Mouse (Mus musculus): Measurements from ENCODE around the gene Gm20388. TPM values are rescaled to one million over a fixed set of nuclear protein-coding genes. Genes with fewer than 3 reads are reported as not detected.
"Not testable (repeated sequence)": the region's sequence is repeated elsewhere in the genome, so short reads cannot be mapped to it uniquely, and the experiment has no call there.

The Gm20388 gene
- total RNA-seq, 2 experiments from 2014 or later: 8.8 TPM

DNA sequence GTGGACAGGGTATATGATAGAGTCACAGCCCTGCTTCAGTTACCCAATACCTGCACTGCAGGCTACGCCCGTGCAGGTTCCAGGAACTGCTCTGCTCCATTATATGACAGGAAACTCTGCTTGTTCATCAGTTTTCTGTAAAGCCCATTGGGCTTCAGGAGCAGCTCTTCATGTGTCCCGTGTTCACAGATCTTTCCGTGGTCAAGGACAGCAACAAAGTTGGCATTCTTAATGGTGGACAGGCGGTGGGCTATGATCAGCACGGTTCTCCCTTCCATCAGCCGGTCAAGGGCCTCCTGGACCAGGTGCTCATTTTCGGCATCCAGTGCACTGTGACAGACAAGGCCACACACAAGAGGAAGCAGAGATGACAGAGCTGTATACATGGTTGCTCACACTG lies 4043.6 kb downstream of the Gm20388 start:
- no peak for DNase-seq (ENCODE audit: extremely low spot score in 1 of 2, low spot score in 1 of 2)

DNA sequence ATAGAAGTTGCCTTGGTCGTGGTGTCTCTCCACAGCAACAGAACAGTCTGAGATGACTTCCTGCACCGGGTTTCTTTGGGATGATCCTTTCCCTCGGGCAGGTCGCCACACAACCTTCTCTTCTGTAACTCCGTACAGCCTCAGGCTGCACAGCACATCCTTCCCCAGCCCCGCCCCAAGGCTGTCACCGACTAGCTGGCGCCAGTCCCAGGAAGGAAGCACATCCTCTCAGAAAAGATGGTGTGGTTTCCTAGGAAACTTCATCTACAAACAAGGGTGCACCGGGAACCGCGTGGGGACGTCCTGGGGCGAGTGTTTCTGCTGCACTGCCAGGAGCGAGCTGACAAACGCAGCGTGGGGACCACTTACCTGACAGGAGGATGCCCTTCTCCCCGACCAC lies 4047.5 kb downstream of the Gm20388 start:
- DNase-seq (ENCODE audit: extremely low spot score in 1 of 2, low spot score in 1 of 2): no peak

DNA sequence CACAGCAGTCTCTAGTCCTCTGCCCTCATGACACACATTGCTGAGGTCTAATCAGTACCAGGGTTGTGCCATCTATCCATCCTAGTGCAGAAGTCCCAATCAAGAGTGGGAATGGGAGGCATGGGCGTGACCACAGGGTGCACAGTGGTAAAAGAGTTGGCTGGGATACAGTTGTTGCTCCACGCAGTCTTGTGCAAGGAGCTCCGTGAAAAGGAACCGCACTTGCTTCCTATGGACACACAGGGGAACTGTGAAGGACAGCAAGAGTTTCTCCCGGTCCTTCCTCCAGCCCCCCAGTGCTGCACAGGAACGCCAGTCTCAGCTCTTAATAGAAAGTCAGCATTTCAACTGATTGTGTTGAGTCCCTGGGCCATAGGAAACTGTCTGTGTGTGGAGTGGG lies 4048.8 kb downstream of the Gm20388 start:
- DNase-seq (ENCODE audit: extremely low spot score in 1 of 2, low spot score in 1 of 2): no peak

DNA sequence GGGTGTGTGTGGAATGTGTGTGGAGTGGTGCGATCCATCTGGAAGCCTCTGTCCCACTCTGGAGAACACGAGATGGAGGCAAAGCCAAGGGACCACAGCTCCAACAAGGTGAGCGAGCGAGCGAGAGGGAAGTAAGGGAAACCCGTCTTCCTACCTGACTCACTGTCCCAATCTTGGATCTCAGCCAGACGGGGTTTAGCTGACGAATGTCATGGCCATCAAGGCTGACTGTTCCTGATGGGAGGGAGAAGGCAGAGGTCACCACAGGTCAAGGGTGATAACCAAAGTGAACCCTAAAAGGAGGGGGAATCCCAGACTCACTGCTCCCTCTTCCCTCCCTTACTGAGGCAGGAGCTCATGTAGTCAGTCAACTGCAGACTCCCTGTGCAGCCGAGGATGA lies 4049.4 kb downstream of the Gm20388 start:
- no peak for DNase-seq (ENCODE audit: extremely low spot score in 1 of 2, low spot score in 1 of 2)

DNA sequence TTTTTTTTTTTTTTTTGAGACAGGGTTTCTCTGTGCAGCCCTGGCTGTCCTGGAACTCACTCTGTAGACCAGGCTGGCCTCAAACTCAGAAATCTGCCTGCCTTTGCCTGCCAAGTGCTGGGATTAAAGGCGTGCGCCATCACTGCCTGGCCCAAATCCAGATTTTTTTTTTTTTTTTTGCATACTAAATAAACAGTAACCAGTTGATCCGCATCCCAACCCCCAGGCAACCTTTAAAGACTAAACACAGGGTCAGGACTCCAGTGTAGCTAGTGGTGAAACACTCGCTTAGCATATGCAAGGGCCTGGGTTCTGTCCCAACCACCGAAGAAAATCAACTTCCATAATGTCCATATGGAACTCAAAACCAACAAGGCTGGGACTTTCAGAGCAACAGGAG lies 4049.9 kb downstream of the Gm20388 start:
- not testable (repeated sequence) for DNase-seq (ENCODE audit: extremely low spot score in 1 of 2, low spot score in 1 of 2)

DNA sequence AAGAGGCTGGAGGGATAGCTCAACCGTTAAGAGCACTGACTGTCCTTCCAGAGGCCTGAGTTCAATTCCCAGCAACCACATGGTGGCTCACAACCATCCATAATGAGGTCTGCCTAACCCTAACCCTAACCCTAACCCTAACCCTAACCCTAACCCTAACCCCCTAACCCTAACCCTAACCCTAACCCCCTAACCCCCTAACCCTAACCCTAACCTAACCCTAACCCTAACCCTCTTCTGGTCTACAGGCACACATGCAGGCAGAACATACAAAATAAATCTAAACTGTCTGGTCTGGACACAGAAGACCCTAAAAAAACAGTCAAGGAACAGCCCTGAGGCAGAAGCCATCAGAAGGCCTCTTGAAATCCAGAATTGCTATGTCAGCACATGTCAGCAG lies 4050.7 kb downstream of the Gm20388 start:
- no peak for DNase-seq (ENCODE audit: extremely low spot score in 1 of 2, low spot score in 1 of 2)

DNA sequence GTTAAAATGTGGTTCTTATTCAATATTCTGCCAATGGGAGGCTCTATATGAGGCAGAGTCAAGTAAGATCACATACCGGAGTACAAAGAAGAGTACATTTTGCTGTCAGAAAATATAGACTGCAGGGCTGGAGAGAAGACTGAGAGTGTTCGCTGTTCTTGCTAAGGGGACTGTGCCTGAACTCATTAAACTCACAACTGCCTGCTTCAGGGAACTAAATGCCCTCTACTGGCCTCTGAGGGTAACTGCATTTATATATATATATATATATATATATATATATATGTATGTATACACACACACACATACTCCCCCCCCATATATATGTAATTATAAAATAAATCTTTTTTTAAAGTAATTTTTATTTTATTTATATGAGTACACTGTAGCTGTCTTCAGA lies 4056.3 kb downstream of the Gm20388 start:
- no peak for DNase-seq (ENCODE audit: extremely low spot score in 1 of 2, low spot score in 1 of 2)

DNA sequence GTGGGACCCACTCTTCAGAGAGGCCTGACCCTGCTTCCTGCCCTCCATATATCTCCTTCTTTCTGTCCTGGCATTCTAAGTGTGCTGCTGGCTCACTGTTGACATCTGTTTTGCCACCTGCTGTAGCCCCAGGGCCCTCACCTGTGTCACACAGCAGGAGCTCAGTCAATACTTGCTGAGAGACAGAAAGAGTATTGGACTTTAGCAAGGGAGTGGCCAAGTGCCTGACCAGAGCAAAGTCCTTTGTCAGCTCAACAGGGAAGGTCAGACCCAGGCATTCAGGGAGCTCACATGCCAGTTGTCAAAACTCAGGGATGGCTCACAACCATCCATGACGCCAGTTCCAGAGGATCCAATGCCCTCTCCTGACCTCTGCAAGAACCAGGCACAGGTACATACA lies 4062.9 kb downstream of the Gm20388 start:
- DNase-seq (ENCODE audit: extremely low spot score in 1 of 2, low spot score in 1 of 2): no peak

DNA sequence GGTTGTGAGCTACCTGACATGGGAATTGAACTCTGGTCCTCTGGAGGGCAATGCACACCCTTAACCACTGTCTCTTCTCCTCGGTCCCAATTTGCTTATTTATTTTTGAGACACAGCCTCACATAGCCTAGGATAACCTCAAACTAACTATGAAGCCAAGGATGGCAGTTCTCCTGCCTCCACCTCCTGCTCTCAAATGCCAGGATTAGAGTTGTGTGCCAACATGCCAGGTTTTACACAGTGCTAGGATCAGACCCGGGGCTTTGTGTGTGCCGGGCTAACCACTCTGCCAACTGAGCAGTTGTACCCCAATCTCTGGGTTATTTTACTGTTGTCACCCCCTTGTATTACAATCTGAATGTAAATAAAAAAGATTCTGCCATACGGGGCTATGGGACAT lies 4066.9 kb downstream of the Gm20388 start:
- DNase-seq (ENCODE audit: extremely low spot score in 1 of 2, low spot score in 1 of 2): no peak

DNA sequence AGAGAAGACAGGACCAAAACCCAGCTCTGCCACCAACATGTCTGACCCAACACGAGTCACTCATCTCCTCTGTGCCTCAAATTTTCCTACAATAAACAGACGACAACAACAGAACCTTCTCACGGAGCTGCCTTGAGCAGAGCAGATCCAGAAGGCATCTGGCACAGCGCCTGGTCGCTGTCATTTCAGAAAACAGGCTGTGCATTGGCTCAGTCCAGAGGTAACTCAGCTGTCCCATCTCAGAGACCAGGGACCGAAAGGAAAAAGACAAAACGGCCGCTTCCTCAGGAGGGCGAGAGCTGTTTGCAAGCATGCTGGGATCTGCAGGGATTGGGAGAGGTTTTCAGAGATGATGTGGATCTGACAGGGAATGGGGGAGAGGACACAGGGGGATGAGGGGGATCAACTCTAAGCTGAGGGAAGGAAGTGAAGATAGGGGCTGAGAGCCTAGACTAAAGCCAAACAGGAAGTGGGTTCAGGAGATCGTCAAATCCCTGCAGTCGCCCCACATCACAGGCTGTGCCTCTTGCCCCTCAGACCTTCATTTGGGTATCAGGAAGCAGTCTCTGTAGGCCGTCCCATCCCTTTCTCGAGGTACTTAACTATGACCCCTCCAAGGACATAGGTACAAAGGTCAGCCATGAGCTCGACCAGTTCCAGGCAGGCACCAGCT lies 4067.7 kb downstream of the Gm20388 start:
- no peak for DNase-seq (ENCODE audit: extremely low spot score in 1 of 2, low spot score in 1 of 2)

DNA sequence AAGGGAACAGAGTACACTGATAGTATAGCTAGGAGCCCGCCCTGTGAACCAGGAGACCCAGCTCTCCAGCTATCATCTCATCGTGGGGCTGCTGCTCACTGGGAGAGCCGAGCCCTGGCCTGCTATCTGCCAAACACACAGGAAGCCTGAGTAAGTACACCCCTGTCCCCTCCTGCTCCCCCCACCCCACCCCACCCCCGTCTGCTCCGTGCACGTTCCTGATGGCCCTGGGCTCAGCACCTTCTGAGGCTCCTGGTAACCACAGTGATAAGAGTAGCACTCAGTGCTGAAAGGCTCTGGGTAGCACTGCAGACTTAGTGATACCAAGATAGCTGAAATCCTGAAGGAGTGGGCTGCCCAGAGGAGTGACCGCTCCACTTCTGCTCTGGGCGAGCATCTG lies 4068.3 kb downstream of the Gm20388 start:
- DNase-seq (ENCODE audit: extremely low spot score in 1 of 2, low spot score in 1 of 2): no peak

DNA sequence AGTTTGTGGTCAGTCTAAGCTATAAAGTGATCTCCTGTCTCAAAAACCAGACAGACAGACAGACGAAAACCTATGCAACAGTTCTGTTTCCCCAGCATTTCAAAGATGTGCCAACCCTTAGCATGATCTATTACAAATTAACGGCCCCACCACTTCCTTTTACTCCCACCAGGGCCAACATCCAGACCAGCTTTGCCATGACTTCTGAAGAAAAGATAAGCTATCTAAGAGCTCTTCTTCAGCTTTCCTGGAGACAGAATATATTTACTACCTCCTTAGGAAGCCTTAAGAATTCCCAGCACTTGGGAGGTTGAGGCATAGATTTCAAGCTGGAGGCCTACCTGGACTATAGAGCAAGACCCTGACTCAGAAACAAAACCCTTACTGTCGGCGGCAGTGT lies 4069.6 kb downstream of the Gm20388 start:
- no peak for DNase-seq (ENCODE audit: extremely low spot score in 1 of 2, low spot score in 1 of 2)

DNA sequence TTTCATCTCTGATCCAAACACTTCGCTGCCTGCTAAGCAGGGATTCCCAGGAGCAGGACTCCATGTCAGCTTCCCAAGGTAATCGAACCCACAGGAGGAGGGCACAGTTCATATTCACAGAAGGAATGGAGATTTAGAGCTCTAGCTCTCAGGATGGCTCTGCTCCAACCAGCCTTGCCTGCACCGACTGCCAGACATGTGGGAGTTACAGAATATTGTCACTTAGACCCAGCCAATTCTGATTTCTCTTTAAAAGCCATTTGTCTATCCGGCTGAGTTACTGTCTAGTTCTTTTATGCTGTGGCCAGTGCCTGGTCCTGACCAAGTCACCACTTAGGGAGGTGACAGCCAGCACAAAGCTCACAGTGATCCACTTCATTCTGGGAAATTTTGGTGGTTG lies 4071.0 kb downstream of the Gm20388 start:
- peak in 1 of 2 experiments; percentile 42 for DNase-seq (ENCODE audit: extremely low spot score in 1 of 2, low spot score in 1 of 2)

DNA sequence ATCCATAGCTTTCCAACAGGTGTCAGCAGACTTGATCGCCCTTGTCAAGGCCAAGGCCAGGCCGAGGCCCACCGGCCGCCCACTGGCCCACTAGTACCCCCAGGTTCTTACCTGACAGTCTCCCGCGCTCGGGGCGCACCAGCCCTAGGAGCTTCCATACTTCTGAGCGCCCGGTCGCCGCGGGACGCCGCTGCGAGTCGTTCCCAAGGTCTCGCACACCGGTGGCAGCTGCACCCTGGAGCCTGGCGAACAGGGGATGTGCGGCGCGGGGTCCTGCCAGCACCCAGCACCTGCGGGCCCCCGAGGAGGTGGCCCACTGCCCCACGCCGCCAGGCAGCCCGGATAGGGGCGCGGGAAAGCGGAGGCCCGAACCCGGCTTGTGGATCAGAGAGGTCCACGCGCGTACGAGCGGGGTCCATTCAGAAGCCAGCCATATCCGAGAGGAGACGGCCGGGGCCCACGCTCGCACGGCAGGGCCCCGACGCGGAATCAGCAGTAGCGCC lies 4071.7 kb downstream of the Gm20388 start:
- DNase-seq (ENCODE audit: extremely low spot score in 1 of 2, low spot score in 1 of 2): peak in 1 of 2 experiments; percentile 30

DNA sequence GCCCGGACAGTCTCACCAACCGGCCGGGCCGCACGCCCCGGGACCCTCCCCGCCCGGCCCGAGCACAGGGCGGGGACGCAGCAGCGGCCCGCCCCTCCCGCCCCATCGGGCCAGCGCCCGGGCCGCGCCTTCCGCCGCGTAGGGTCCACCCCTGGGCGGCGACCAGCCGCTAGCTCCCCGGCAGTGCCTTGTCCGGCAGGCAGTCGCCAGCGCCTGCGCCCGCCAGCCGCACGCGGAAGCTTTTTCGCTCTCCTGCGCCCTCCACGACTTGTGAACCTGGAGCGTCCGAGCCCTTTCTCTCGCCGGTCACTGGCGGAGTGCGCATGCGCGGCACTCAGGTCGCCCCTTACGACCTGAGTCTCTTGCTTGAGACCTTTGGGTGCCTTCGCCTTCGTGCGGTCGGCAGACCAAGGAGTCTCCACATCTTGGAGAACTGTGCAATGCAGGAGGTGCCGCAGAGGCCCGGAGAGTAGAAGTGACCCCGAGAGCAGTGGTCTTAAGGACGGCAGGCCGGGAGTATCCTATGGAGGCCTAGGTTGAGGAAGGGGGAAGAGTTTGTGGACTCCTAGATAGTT lies 4072.3 kb downstream of the Gm20388 start, which contains the start of gene Abcb10:
TSS of gene Abcb10 (minus strand) at position 297 of the 575 bp plus-strand sequence.
- DNase-seq (ENCODE audit: extremely low spot score in 1 of 2, low spot score in 1 of 2): peak; percentile 65

DNA sequence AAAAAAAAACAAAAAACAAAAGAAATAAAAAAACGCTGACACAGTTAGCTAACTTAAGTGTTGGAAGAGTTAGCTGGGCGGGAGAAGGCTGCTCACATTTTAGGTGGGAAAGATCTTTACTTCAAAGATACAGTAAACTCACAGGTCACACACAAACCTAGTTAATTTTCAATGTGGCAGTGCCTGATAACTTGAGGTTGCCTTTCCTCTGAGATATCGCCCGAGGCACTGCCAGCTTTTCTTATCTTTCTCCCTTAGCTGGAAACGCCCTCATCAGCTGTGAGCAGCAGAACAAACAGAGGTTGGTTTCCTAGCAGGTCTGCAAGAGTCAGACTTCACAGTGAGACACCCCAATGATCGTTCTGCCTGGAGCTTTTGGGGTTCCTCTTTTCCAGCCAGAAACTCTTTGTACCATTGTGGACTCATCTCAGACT lies 4078.0 kb downstream of the Gm20388 start:
- DNase-seq (ENCODE audit: extremely low spot score in 1 of 2, low spot score in 1 of 2): no peak

DNA sequence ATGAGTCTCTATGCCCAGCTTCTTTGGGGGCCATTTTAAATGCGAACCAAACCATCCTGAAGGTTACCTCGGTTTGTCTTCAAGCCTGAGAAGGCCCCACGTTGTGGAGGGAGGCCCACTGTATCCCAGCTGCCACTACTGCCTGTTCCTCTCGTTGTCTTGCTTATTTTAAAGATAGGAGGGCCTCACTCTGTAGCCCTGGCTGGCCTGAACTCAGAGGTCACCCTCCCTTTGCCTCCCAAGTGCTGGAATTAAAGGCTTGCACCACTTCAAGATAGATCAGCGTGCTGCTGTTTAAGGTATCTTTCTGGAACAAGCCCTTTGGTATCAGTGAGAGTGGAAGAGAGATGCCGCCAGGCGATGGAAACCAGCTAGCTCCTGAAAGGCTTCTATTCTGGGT lies 4078.5 kb downstream of the Gm20388 start:
- no peak for DNase-seq (ENCODE audit: extremely low spot score in 1 of 2, low spot score in 1 of 2)

DNA sequence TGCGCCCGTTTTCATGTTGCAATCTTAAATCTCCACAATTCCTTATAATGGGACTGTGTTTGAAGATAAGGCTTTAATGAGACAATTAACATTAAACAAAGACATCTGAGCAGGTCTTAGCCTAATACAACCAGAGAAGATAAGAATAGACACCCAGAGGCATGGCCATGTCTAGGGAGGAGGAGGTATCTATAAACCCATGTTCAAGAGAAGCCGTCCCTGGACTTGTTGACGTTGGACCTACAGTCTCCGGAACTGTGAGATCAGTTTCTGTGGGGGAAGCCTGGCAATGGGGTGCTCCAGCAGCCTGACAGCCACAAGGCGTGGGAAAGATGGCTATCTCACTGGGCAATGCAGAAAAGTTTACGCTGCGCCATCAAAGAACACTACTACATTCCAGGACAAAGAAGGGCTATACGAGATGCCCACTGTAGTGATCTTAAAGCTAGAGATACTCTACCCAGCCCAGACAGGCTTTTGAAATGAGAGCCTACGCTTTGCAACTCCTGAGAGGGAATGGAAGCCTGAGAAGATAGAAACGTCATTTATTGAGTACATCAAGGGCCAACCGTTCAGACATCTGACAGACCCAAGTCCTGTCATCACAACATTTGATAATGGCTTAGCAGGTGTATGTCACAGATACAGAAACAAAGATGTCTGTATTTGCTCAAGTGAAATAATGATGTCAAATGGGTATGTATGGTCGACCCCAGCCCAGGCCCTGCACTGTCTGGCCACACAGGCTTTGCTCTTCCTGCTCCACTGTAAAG lies 4079.8 kb downstream of the Gm20388 start:
- no peak for DNase-seq (ENCODE audit: extremely low spot score in 1 of 2, low spot score in 1 of 2)

DNA sequence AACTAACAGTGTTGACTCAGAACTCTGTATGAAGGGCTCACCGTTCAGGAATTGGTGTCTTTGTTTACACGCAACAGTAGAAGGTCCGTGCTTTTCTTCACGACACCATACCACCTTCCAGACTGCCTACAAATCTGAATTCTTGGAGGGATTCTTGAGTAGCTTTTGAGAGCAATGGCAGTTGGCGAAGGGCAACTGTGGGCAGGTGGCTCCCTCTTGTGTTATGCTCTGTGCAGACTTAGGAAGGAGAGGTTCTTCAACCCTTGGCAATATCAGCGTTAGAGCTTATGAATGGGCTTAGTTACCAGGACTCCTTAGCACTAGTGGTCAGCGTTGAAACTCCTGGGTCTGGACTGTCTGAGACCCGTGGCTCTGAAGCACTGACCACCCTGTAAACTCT lies 4081.9 kb downstream of the Gm20388 start:
- DNase-seq (ENCODE audit: extremely low spot score in 1 of 2, low spot score in 1 of 2): no peak

DNA sequence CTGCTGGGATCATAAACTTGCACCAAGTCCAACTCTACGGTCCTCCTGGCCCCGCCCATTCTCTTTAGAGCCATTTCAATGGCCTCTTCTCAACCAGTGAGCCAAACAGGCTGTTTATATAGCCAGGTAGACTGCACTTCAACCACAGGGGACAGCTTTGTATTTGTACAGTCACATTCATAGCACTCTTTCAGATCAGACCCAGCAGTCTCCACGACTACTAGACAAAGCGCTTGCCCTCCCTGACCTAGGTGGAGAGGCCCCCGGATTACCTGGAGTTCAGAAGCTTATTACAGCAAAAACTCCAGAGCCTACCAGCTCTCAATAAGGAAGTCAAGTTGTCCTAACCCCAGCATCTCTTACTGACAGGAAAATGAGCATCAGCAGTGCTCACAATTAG lies 4083.0 kb downstream of the Gm20388 start:
- no peak for DNase-seq (ENCODE audit: extremely low spot score in 1 of 2, low spot score in 1 of 2)

DNA sequence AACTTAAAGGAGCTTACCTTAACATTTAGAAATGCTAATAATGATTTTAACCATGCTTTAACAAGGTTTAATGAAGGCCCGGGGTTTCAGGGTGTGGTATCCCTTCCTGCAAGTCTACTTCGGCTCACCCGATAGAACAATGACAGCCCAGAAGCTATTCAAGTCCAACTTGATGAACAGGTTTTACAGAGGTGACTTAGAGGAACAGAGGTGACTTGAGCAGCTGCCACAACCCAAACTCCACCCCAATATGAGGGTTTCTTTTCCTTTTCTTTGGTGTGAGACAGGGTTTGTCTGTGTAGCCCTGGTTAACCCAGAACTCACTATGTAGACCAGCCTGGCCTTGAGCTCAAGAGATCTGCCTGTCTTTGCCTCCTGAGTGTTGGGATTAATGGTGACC lies 4083.4 kb downstream of the Gm20388 start:
- no peak for DNase-seq (ENCODE audit: extremely low spot score in 1 of 2, low spot score in 1 of 2)
